Mouse (Mus musculus) urinary bladder, postnatal 14 days (tissue): ENCODE results near the gene Egln1.

Source experiments
- DNase-seq: peaks from one replicate; pipeline ENCODE4 v3.0.0; 2021; ENCODE audit warnings: low spot score

Egln1 gene

GRCm38 (mm10) chr8:124944406-124944805 lies 4.7 kb downstream of the Egln1 start:
- no peak for DNase-seq

GRCm38 (mm10) chr8:124943801-124944200 lies 5.3 kb downstream of the Egln1 start:
- DNase-seq: no peak

GRCm38 (mm10) chr8:124937293-124937692 lies 11.8 kb downstream of the Egln1 start:
- DNase-seq: no peak

- DNase-seq: no peak
Observed at GRCm38 (mm10) chr8:124936699-124937098, 12.4 kb downstream of the Egln1 start.

GRCm38 (mm10) chr8:124935116-124935515 lies 14.0 kb downstream of the Egln1 start:
- no peak for DNase-seq

- DNase-seq: no peak
Observed at GRCm38 (mm10) chr8:124932435-124932834, 16.7 kb downstream of the Egln1 start.

- DNase-seq: no peak
Observed at GRCm38 (mm10) chr8:124930649-124931048, 18.5 kb downstream of the Egln1 start.

GRCm38 (mm10) chr8:124930086-124930485 lies 19.0 kb downstream of the Egln1 start:
- no peak for DNase-seq

- DNase-seq: no peak
Observed at GRCm38 (mm10) chr8:124929006-124929405, 20.1 kb downstream of the Egln1 start.

GRCm38 (mm10) chr8:124926351-124926771 lies 22.8 kb downstream of the Egln1 start:
- DNase-seq: peak; percentile 79

GRCm38 (mm10) chr8:124925544-124926266 lies 23.4 kb downstream of the Egln1 start:
- no peak for DNase-seq

- no peak for DNase-seq
Observed at GRCm38 (mm10) chr8:124923971-124924652, 25.0 kb downstream of the Egln1 start.

GRCm38 (mm10) chr8:124922490-124923089 lies 26.5 kb downstream of the Egln1 start:
- DNase-seq: peak; percentile 29

GRCm38 (mm10) chr8:124921369-124922279 lies 27.5 kb downstream of the Egln1 start:
- peak; percentile 33 for DNase-seq

- no peak for DNase-seq
Observed at GRCm38 (mm10) chr8:124917741-124918484, 31.2 kb downstream of the Egln1 start.

GRCm38 (mm10) chr8:124914061-124914460 lies 35.1 kb downstream of the Egln1 start:
- DNase-seq: no peak

GRCm38 (mm10) chr8:124911938-124912872 lies 36.9 kb downstream of the Egln1 start:
- no peak for DNase-seq

GRCm38 (mm10) chr8:124910349-124910748 lies 38.8 kb downstream of the Egln1 start:
- DNase-seq: no peak

GRCm38 (mm10) chr8:124909936-124910335 lies 39.2 kb downstream of the Egln1 start:
- no peak for DNase-seq

- DNase-seq: no peak
Observed at GRCm38 (mm10) chr8:124905482-124905881, 43.6 kb downstream of the Egln1 start.
